Mouse (Mus musculus) heart, postnatal 0 days (tissue): ENCODE results near the gene Prkg2.

Experiments used
- CTCF ChIP-seq: IDR thresholded peaks from 2 replicates; pipeline ENCODE4 v1.5.1; 2016; ENCODE audit warnings: antibody characterized with exemption, control low read depth, low read depth
- EP300 ChIP-seq: IDR thresholded peaks from 2 replicates; pipeline ENCODE4 v1.6.1; 2016; ENCODE audit warnings: antibody characterized with exemption, low read depth

DNA sequence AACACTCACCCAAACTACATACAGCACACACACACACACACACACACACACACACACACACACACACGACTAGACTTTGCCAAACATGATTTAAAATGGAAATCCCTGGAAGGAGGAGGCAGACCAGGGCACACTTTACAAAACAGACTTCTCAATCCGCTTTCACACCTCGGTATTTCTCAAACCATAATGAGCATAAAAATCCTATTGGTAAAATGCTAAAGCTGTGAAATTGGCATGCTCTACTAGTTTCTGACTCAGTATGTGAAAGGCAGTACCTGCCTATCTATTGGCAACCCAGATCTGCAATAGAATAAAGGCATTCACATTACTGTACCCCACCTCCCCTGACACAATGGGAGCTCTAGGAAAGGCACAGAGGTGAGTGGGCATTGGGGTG, 52.1 kb downstream of the Prkg2 start:
- no peak for TF ChIP-seq CTCF
- no peak for TF ChIP-seq EP300
